Mouse (Mus musculus) left cerebral cortex, postnatal 36 days (tissue): ENCODE data around the gene Swsap1. TPM values are rescaled to one million over a fixed set of nuclear protein-coding genes. Genes with fewer than 3 reads are reported as not detected.

Source experiments
- DNase-seq, 2 experiments: peaks; one replicate each; pipeline ENCODE4 v3.0.0; 2021 to 2022; ENCODE audit warnings: low spot score in 2 of 2, mixed read lengths in 1 of 2
- intact Hi-C: fragments of 180-260 bp; cut with DNase I; formaldehyde crosslinking; loops from one replicate; pipeline ENCODE4 v1.15.1; 2025
- total RNA-seq, 2 experiments: library from RNA; stranded (reverse); gene quantifications; 2 replicates each; pipeline ENCODE4 v1.2.3; 2021

Gene Swsap1
- 10 to 100 TPM; 14.8 to 15.2 TPM for total RNA-seq

GRCm38 (mm10) chr9:21955570-21956281 lies at the start of gene Swsap1:
Gene Swsap1 (plus strand): TSS chr9:21955755.
- DNase-seq: peak; percentile 99 to 100
- intact Hi-C loops: loop anchor here (2.0 kb wide), 1 partner anchor 47 kb away; the partner anchor contains the start of genes Ccdc151 and Prkcsh

GRCm38 (mm10) chr9:21908216-21908615 lies 47.3 kb upstream of the Swsap1 start:
- DNase-seq: no peak
- intact Hi-C loops: no loop called here

GRCm38 (mm10) chr9:21909474-21910223 lies 45.9 kb upstream of the Swsap1 start:
- intact Hi-C loops: no loop called here
- DNase-seq: no peak

- intact Hi-C loops: no loop called here
- DNase-seq: peak; percentile 14 to 18
Measured at GRCm38 (mm10) chr9:21916851-21917492, 38.6 kb upstream of the Swsap1 start.

GRCm38 (mm10) chr9:21917493-21918034 lies 38.0 kb upstream of the Swsap1 start:
- DNase-seq: peak; percentile 85 to 90
- intact Hi-C loops: no loop called here

- peak; percentile 88 to 89 for DNase-seq
- intact Hi-C loops: no loop called here
Measured at GRCm38 (mm10) chr9:21918035-21918592, 37.4 kb upstream of the Swsap1 start, which contains the start of gene Rab3d. Gene Rab3d (minus strand): TSS chr9:21918192.

- DNase-seq: peak; percentile 19 to 49
- intact Hi-C loops: no loop called here
Measured at GRCm38 (mm10) chr9:21918692-21919384, 36.7 kb upstream of the Swsap1 start.

- intact Hi-C loops: no loop called here
- no peak for DNase-seq
Measured at GRCm38 (mm10) chr9:21923036-21923435, 32.5 kb upstream of the Swsap1 start.

- intact Hi-C loops: no loop called here
Measured at GRCm38 (mm10) chr9:21923490-21924098, 32.0 kb upstream of the Swsap1 start.

GRCm38 (mm10) chr9:21924099-21924493 lies 31.5 kb upstream of the Swsap1 start:
- intact Hi-C loops: no loop called here
- DNase-seq: no peak

More at GRCm38 (mm10) chr9:21923490-21924098, 32.0 kb upstream of the Swsap1 start:
- DNase-seq: no peak

- intact Hi-C loops: no loop called here
- no peak for DNase-seq
Measured at GRCm38 (mm10) chr9:21925034-21925433, 30.5 kb upstream of the Swsap1 start.

- intact Hi-C loops: no loop called here
- DNase-seq: no peak
Measured at GRCm38 (mm10) chr9:21925506-21925905, 30.0 kb upstream of the Swsap1 start.

GRCm38 (mm10) chr9:21926155-21926554 lies 29.4 kb upstream of the Swsap1 start:
- intact Hi-C loops: no loop called here
- no peak for DNase-seq

GRCm38 (mm10) chr9:21926784-21927183 lies 28.8 kb upstream of the Swsap1 start:
- DNase-seq: no peak
- intact Hi-C loops: no loop called here

GRCm38 (mm10) chr9:21927208-21927753 lies 28.3 kb upstream of the Swsap1 start, which contains the start of the genes Ccdc159 and Tmem205:
Gene Ccdc159 (plus strand): TSS chr9:21927471.
Gene Tmem205 (minus strand): TSS chr9:21927556.
- intact Hi-C loops: no loop called here
- DNase-seq: peak; percentile 93 to 94

- DNase-seq: no peak
- intact Hi-C loops: no loop called here
Measured at GRCm38 (mm10) chr9:21929208-21929607, 26.3 kb upstream of the Swsap1 start.

- intact Hi-C loops: no loop called here
- DNase-seq: no peak
Measured at GRCm38 (mm10) chr9:21932006-21932405, 23.5 kb upstream of the Swsap1 start.

- no peak for DNase-seq
- intact Hi-C loops: no loop called here
Measured at GRCm38 (mm10) chr9:21932445-21933137, 23.0 kb upstream of the Swsap1 start.
